Mouse (Mus musculus): ENCODE measurements at regions not wholly inside any gene's neighbourhood (a gene's known extent, or its start where the extent isn't known, plus 50 kb on each side); places are given as distances from the start of the nearest gene placed in this dataset.

- Histone ChIP-seq H3K9ac (no peak overlapping the region), H3K4me1 (ENCODE audit: insufficient read depth) (no peaks in the 10 kb centered on the region), H3K36me3 (ENCODE audit: insufficient read depth) (no peaks in the 10 kb centered on the region), H3K27ac (ENCODE audit: low read depth, low read length) (no peak overlapping the region), H3K27me3 (ENCODE audit: insufficient read depth, low read length) (no peaks in the 10 kb centered on the region), H3K4me2 (ENCODE audit: low read depth) (no peak overlapping the region), H3K9me3 (ENCODE audit: low read length) (no peaks in the 10 kb centered on the region), H3K4me3 (ENCODE audit: low read depth, low read length) (no peak overlapping the region)
- no peak for ATAC-seq
- no peak for TF ChIP-seq CTCF (IDR thresholded peaks at IDR 0.05; ENCODE audit: low read depth)
- WGBS = 80% methylated on average over 6 of the region's 6 CpGs
- no peak for DNase-seq
Measured at GRCm38 (mm10) chr7:82949372-82949771, 82.2 kb downstream of the Mex3b start.

GRCm38 (mm10) chr7:82957208-82957977, 90.3 kb downstream of the Mex3b start:
- 68% methylated on average over 20 of the region's 20 CpGs for WGBS
- Histone ChIP-seq H3K36me3 (ENCODE audit: insufficient read depth) (no peaks in the 10 kb centered on the region), H3K27ac (ENCODE audit: low read depth, low read length) (no peak overlapping the region), H3K4me2 (ENCODE audit: low read depth) (no peak overlapping the region), H3K9ac (no peak overlapping the region), H3K27me3 (ENCODE audit: insufficient read depth, low read length) (no peaks in the 10 kb centered on the region), H3K4me1 (ENCODE audit: insufficient read depth) (no peaks in the 10 kb centered on the region), H3K9me3 (ENCODE audit: low read length) (no peaks in the 10 kb centered on the region), H3K4me3 (ENCODE audit: low read depth, low read length) (no peak overlapping the region)
- DNase-seq (no peak), ATAC-seq (no peak)
- TF ChIP-seq CTCF (IDR thresholded peaks at IDR 0.05; ENCODE audit: low read depth) = no peak

- H3K9me3 ChIP-seq (ENCODE audit: low read length) = no peaks in the 10 kb centered on the region
- H3K9ac ChIP-seq = no peak overlapping the region
- 88% methylated on average over 1 of the region's 1 CpGs for WGBS
- H3K27ac ChIP-seq (ENCODE audit: low read depth, low read length) = no peak overlapping the region
- DNase-seq = no peak
- no peak overlapping the region for H3K4me3 ChIP-seq (ENCODE audit: low read depth, low read length)
- H3K36me3 ChIP-seq (ENCODE audit: insufficient read depth) = no peaks in the 10 kb centered on the region
- H3K27me3 ChIP-seq (ENCODE audit: insufficient read depth, low read length) = no peaks in the 10 kb centered on the region
- no peak for TF ChIP-seq CTCF (IDR thresholded peaks at IDR 0.05; ENCODE audit: low read depth)
- ATAC-seq = no peak
- H3K4me2 ChIP-seq (ENCODE audit: low read depth) = no peak overlapping the region
- H3K4me1 ChIP-seq (ENCODE audit: insufficient read depth) = no peaks in the 10 kb centered on the region
Measured at GRCm38 (mm10) chr7:82970599-82970998, 103.5 kb downstream of the Mex3b start.

- DNase-seq = no peak
- no peak overlapping the region for H3K27ac ChIP-seq (ENCODE audit: low read depth, low read length)
- no peaks in the 10 kb centered on the region for H3K36me3 ChIP-seq (ENCODE audit: insufficient read depth)
- H3K9ac ChIP-seq = no peak overlapping the region
- no peak for TF ChIP-seq CTCF (IDR thresholded peaks at IDR 0.05; ENCODE audit: low read depth)
- no peak overlapping the region for H3K4me2 ChIP-seq (ENCODE audit: low read depth)
- 96% methylated on average over 5 of the region's 5 CpGs for WGBS
- H3K4me1 ChIP-seq (ENCODE audit: insufficient read depth) = no peaks in the 10 kb centered on the region
- no peaks in the 10 kb centered on the region for H3K9me3 ChIP-seq (ENCODE audit: low read length)
- H3K27me3 ChIP-seq (ENCODE audit: insufficient read depth, low read length) = no peaks in the 10 kb centered on the region
- no peak overlapping the region for H3K4me3 ChIP-seq (ENCODE audit: low read depth, low read length)
- ATAC-seq = no peak
Measured at GRCm38 (mm10) chr7:82971244-82971643, 104.1 kb downstream of the Mex3b start.

- H3K36me3 ChIP-seq (ENCODE audit: insufficient read depth) = no peaks in the 10 kb centered on the region
- no peak overlapping the region for H3K9ac ChIP-seq
- H3K4me3 ChIP-seq (ENCODE audit: low read depth, low read length) = no peak overlapping the region
- DNase-seq (peak; percentile 64), ATAC-seq (peak; percentile 71)
- no peaks in the 10 kb centered on the region for H3K9me3 ChIP-seq (ENCODE audit: low read length)
- no peak overlapping the region for H3K4me2 ChIP-seq (ENCODE audit: low read depth)
- H3K27me3 ChIP-seq (ENCODE audit: insufficient read depth, low read length) = no peaks in the 10 kb centered on the region
- TF ChIP-seq CTCF (IDR thresholded peaks at IDR 0.05; ENCODE audit: low read depth) = no peak
- H3K4me1 ChIP-seq (ENCODE audit: insufficient read depth) = no peaks in the 10 kb centered on the region
- no peak overlapping the region for H3K27ac ChIP-seq (ENCODE audit: low read depth, low read length)
- WGBS = 47% methylated on average over 12 of the region's 12 CpGs
Measured at GRCm38 (mm10) chr7:82972214-82973006, 105.3 kb downstream of the Mex3b start.

GRCm38 (mm10) chr7:82990708-82991107, 123.6 kb downstream of the Mex3b start:
- no peak overlapping the region for H3K4me2 ChIP-seq (ENCODE audit: low read depth)
- H3K4me1 ChIP-seq (ENCODE audit: insufficient read depth) = no peaks in the 10 kb centered on the region
- H3K36me3 ChIP-seq (ENCODE audit: insufficient read depth) = no peaks in the 10 kb centered on the region
- DNase-seq = no peak
- TF ChIP-seq CTCF (IDR thresholded peaks at IDR 0.05; ENCODE audit: low read depth) = no peak
- no peaks in the 10 kb centered on the region for H3K9me3 ChIP-seq (ENCODE audit: low read length)
- H3K27me3 ChIP-seq (ENCODE audit: insufficient read depth, low read length) = no peaks in the 10 kb centered on the region
- no peak overlapping the region for H3K9ac ChIP-seq
- no peak overlapping the region for H3K27ac ChIP-seq (ENCODE audit: low read depth, low read length)
- ATAC-seq = no peak
- H3K4me3 ChIP-seq (ENCODE audit: low read depth, low read length) = no peak overlapping the region

- DNase-seq (no peak), ATAC-seq (no peak)
- WGBS = 81% methylated on average over 5 of the region's 5 CpGs
- no peaks in the 10 kb centered on the region for H3K36me3 ChIP-seq (ENCODE audit: insufficient read depth)
- no peak overlapping the region for H3K4me3 ChIP-seq (ENCODE audit: low read depth, low read length)
- TF ChIP-seq CTCF (IDR thresholded peaks at IDR 0.05; ENCODE audit: low read depth) = no peak
- H3K9me3 ChIP-seq (ENCODE audit: low read length) = no peaks in the 10 kb centered on the region
- no peaks in the 10 kb centered on the region for H3K27me3 ChIP-seq (ENCODE audit: insufficient read depth, low read length)
- H3K27ac ChIP-seq (ENCODE audit: low read depth, low read length) = no peak overlapping the region
- no peak overlapping the region for H3K4me2 ChIP-seq (ENCODE audit: low read depth)
- H3K4me1 ChIP-seq (ENCODE audit: insufficient read depth) = no peaks in the 10 kb centered on the region
- H3K9ac ChIP-seq = no peak overlapping the region
Measured at GRCm38 (mm10) chr7:82993136-82993535, 126.0 kb downstream of the Mex3b start.
